Mouse (Mus musculus) kidney, adult 2 months (tissue): Measurements from ENCODE around the gene Cxcl17.

ENCODE experiments used
- CTCF ChIP-seq: fragments of 200-500 bp; conservative IDR thresholded peaks from 2 replicates; pipeline ENCODE4 v1.5.1; 2011; ENCODE audit warnings: low read depth, mild to moderate bottlenecking, control low read depth, low read length, moderate library complexity, mixed read lengths; ENCODE audit not compliant: insufficient read depth, insufficient read length
- POLR2A ChIP-seq: fragments of 200-500 bp; IDR thresholded peaks from one replicate; pipeline ENCODE4 v1.6.1; 2011; ENCODE audit warnings: low read depth, low read length, control low read depth

DNA sequence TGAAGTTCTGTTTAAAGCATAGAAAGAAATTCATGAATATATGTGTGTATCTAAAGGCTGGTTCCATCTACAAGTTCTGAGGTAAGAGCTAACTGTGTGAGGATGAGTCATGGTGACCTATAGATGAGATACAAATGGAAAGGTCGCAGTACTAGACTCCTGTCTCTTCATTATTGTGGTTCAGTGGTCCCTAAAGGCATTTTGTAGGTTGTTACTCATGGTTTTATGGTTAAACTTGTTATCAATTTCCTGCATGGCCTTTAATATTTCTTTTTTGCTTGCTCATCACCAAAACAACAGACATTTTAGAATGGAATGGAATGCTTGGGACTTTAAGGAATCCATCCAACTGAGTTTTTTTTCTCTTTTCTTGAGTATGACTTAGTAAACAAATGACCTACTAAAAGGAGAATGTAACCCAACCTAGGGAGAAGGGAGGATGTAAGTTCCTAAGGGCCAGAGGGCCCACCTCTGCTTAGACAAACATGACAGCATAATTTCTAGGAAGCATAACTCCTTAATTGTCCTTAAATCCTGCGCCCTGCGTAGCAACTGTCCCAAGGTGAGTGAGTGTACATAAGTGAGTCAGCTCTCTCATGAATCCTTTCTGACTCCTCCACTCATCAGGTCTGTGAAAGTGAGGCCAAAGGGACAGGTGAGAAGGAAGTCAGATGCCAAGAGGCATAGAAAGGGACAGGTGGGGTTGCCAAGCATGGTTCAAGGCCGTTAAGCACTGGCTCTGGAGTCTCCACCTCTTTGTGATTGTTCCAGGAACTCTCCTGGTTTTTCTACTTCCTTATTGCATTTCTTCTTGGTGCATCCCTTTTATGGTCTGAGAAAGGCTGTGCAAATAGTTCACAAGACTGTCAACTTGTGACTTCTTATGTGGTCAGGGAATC lies 17.4 kb upstream of the Cxcl17 start:
- TF ChIP-seq CTCF (no peak), POLR2A (no peak)
